Mouse (Mus musculus) stomach, embryonic 16.5 days (tissue): ENCODE data around the gene Zfp59. TPM values are rescaled to one million over a fixed set of nuclear protein-coding genes. Genes with fewer than 3 reads are reported as not detected.
"Not testable (repeated sequence)": the region's sequence is repeated elsewhere in the genome, so short reads cannot be mapped to it uniquely, and the experiment has no call there.

Source experiments
- ATAC-seq: fragments of 200-750 bp; cut with Nextera tagmentation; 2 replicates; pipeline ENCODE4 v1.8.0; 2017; ENCODE audit warnings: moderate number of reproducible peaks, moderate TSS enrichment; ENCODE audit not compliant: insufficient read depth, low FRiP score
- H3K27ac ChIP-seq: fragments of 300-500 bp; sonication (generic); 2 replicates; pipeline ENCODE4 v1.5.1; 2014; ENCODE audit warnings: low read length
- H3K27me3 ChIP-seq: fragments of 300-500 bp; sonication (generic); 2 replicates; pipeline ENCODE4 v1.6.1; 2014; ENCODE audit warnings: low read length, control low read depth, mixed read lengths; ENCODE audit not compliant: control insufficient read depth, insufficient read depth
- H3K36me3 ChIP-seq: fragments of 300-500 bp; sonication (generic); 2 replicates; pipeline ENCODE4 v1.6.1; 2014; ENCODE audit warnings: low read length; ENCODE audit not compliant: control insufficient read depth, insufficient read depth
- H3K4me1 ChIP-seq: fragments of 300-500 bp; sonication (generic); 2 replicates; pipeline ENCODE4 v1.6.1; 2014; ENCODE audit warnings: low read length, control low read depth, mixed read lengths; ENCODE audit not compliant: control insufficient read depth, insufficient read depth
- H3K4me2 ChIP-seq: fragments of 300-500 bp; sonication (generic); 2 replicates; pipeline ENCODE4 v1.6.1; 2014; ENCODE audit warnings: low read depth, low read length, mixed read lengths
- H3K4me3 ChIP-seq: fragments of 300-500 bp; sonication (generic); replicated peaks from 2 replicates; pipeline ENCODE4 v1.5.1; 2014; ENCODE audit warnings: mild to moderate bottlenecking, low read length
- H3K9ac ChIP-seq: fragments of 300-500 bp; sonication (generic); 2 replicates; pipeline ENCODE4 v1.6.1; 2014; ENCODE audit warnings: low read length
- H3K9me3 ChIP-seq: fragments of 300-500 bp; sonication (generic); replicated peaks from 2 replicates; pipeline ENCODE4 v1.6.1; 2016; ENCODE audit warnings: low read length, control low read depth; ENCODE audit not compliant: control insufficient read depth
- WGBS: fragments of 180-500 bp; shearing (Covaris S2); extraction: QIAGEN DNeasy Blood & Tissue Kit; methylation state at CpG from one replicate; pipeline ENCODE4 v1.1.7; 2014; 5-methylcytosine and 5-hydroxymethylcytosine counted together
- polyA plus RNA-seq: library from polyadenylated mRNA; unstranded; fragments of >200 nt; fragmentation: Nextera tagmentation; extraction: Ambion mirVana; gene quantifications from 2 replicates; pipeline ENCODE4 v1.2.1, GENCODE M21; 2015

Gene Zfp59
- polyA plus RNA-seq, 1 experiment from 2014 or later: 6.4 TPM

DNA sequence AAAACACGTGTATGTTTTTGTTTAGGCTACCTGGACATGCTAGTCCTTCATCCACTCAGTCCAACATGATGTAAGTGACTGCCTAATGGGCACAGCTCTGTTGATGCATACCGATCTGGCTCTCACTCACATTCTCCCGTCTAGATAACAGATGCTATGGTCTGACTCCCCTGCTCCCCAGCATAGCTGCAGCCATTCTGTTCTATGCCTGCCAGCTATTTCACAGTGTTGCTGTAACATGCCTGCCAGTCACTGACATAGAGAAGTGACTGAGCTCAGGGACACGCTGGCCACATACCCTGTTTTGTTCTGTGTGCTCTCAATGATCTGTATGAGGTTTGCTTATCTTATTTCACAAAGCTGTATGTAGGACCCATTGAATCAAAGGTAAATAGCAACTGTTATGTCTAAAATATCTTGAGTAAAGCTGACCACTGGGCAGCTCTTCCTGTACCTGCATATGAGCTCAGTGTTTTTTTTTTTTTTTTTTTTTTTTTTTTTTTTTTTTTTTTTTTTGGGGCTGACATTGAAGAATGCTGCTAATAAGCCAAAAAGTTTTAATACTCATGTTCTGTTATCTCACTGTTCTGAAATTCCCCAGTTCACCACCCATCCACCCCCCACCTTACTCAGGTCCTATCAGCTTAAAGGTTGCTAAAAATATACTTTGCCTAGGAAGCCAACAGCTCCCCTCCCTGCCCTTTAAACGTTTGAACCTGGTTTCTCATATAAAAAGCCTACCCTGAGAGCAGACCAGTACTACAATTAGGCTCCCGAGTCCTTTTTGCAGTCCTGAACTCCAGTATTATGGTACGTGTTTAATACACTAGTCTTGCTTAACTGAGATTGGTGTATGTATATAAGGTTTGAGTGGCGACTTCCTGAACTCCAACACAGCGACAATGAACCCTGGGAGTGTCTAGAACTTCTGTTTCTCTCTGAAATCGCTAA, 21.2 kb downstream of the Zfp59 start:
- Histone ChIP-seq H3K9ac (peak overlapping the region; percentile 87), H3K27ac (peak overlapping the region; percentile 94), H3K9me3 (no peaks in the 10 kb centered on the region), H3K4me1 (peaks cover 9% of the 10 kb centered on the region), H3K36me3 (peaks cover 2% of the 10 kb centered on the region; the same call in 1 of the 2 replicates), H3K4me3 (peak overlapping the region; percentile 78), H3K27me3 (no peaks in the 10 kb centered on the region), H3K4me2 (peak overlapping the region; percentile 81)
- 20% methylated on average over 10 of the region's 10 CpGs for WGBS
- ATAC-seq: peak; percentile 26; the same call in 1 of the 2 replicates

- peak overlapping the region; percentile 94 for H3K27ac ChIP-seq
- H3K4me3 ChIP-seq: peak overlapping the region; percentile 78
- H3K9ac ChIP-seq: peak overlapping the region; percentile 87
- H3K4me1 ChIP-seq: peaks cover 9% of the 10 kb centered on the region
- no peaks in the 10 kb centered on the region for H3K9me3 ChIP-seq
- peak overlapping the region; percentile 81 for H3K4me2 ChIP-seq
- H3K36me3 ChIP-seq: peaks cover 5% of the 10 kb centered on the region; the same call in 1 of the 2 replicates
- H3K27me3 ChIP-seq: no peaks in the 10 kb centered on the region
- ATAC-seq: peak; percentile 93
- under 1% methylated on average over 22 of the region's 22 CpGs for WGBS
Measured at GRCm38 (mm10) chr7:27860396-27861235, 22.2 kb downstream of the Zfp59 start.

GRCm38 (mm10) chr7:27862578-27862977, 24.2 kb downstream of the Zfp59 start:
- not testable (repeated sequence) for H3K9me3 ChIP-seq, H3K9ac ChIP-seq, H3K4me1 ChIP-seq, ATAC-seq, H3K27ac ChIP-seq, H3K4me3 ChIP-seq, H3K4me2 ChIP-seq, H3K27me3 ChIP-seq
- H3K36me3 ChIP-seq: peaks cover 17% of the 10 kb centered on the region
- 72% methylated on average over 5 of the region's 5 CpGs for WGBS

DNA sequence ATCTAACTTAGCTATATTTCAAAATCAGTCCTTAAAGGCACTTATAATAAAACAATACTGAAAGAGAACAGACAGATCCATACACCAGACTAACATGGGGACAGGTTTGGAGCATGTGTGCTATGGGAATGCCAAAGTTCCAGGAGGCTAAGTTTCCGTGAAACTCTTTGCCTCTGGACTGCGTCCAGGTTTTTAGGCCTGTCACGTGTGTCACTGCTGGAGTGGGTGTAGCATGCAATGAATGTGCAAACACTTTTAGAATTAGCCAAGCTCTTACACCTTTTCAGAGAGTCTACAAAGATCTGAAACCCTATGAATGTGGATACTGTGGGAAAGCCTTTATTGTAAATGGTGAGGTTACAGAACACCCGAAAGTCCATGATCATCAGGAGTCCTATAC, 43.3 kb downstream of the Zfp59 start:
- no peak for ATAC-seq
- H3K4me3 ChIP-seq: no peak overlapping the region
- peaks cover 3% of the 10 kb centered on the region; the same call in 1 of the 2 replicates for H3K9me3 ChIP-seq
- peaks cover 32% of the 10 kb centered on the region; the same call in 1 of the 2 replicates for H3K36me3 ChIP-seq
- H3K9ac ChIP-seq: no peak overlapping the region
- no peak overlapping the region for H3K4me2 ChIP-seq
- H3K4me1 ChIP-seq: no peaks in the 10 kb centered on the region
- H3K27ac ChIP-seq: no peak overlapping the region
- 95% methylated on average over 4 of the region's 4 CpGs for WGBS
- H3K27me3 ChIP-seq: no peaks in the 10 kb centered on the region

- H3K36me3 ChIP-seq: no peaks in the 10 kb centered on the region
- no peaks in the 10 kb centered on the region for H3K27me3 ChIP-seq
- no peak for ATAC-seq
- H3K4me1 ChIP-seq: no peaks in the 10 kb centered on the region; the same call in 1 of the 2 replicates
- no peak overlapping the region for H3K4me2 ChIP-seq
- H3K4me3 ChIP-seq: no peak overlapping the region
- no peak overlapping the region for H3K27ac ChIP-seq
- no peak overlapping the region for H3K9ac ChIP-seq
- WGBS: 89% methylated on average over 4 of the region's 4 CpGs
- H3K9me3 ChIP-seq: no peaks in the 10 kb centered on the region
Measured at GRCm38 (mm10) chr7:27900601-27901000, 62.2 kb downstream of the Zfp59 start.

DNA sequence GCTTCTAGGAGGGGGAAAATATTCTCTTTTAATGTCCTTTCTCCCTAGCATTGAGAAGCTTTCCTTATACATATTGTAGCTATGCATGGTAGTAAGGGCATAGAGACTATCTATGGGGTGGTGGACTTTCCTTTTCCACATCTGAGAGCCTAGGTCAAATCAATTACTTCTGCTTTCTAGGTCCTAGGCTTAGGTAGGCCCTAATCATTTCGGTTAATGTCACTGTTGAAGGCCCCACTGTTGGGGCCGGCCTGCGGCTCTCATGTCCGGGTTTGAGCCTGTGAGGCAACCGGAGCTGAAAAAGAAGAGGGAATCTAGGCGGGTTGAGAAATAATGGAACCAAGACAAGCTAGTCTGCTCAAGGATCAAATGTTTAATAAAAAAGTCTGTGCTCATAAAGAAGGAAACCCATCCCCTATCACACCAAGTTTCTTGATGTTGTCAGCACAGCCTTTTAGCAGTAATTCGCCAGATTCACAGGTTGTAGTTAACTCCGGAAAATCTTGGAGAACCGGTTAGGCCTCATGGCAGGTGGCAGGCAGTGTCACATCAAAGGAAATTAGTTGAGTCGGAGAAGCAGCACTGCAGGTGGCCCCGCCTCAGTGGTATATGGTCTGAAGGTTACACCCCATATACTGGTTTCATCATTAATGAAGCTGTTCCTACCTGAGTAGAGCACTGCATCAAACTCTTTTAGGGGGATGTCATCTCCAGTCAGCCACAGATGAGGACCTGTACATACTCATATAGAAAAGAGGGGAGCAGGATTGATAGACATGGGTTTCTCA, 66.8 kb downstream of the Zfp59 start:
- WGBS: 65% methylated on average over 11 of the region's 11 CpGs
- peaks cover 4% of the 10 kb centered on the region; the same call in 1 of the 2 replicates for H3K36me3 ChIP-seq
- ATAC-seq: peak; percentile 53; the same call in 1 of the 2 replicates
- no peak overlapping the region for H3K4me3 ChIP-seq
- H3K9me3 ChIP-seq: no peaks in the 10 kb centered on the region
- peak overlapping the region; percentile 48 for H3K27ac ChIP-seq
- no peak overlapping the region for H3K9ac ChIP-seq
- no peak overlapping the region for H3K4me2 ChIP-seq
- no peaks in the 10 kb centered on the region for H3K27me3 ChIP-seq
- no peaks in the 10 kb centered on the region; the same call in 1 of the 2 replicates for H3K4me1 ChIP-seq

Other genes with a start within 250 kb of the Zfp59 start
- gene Akt2, start 247.1 kb upstream of the Zfp59 start, polyA plus RNA-seq: 79.0 and 84.6 TPM in 2 replicates
- 0.94 and 1.3 TPM in 2 replicates for gene Ttc9b, start 184.7 kb upstream of the Zfp59 start, polyA plus RNA-seq
- 2.7 and 4.1 TPM in 2 replicates for gene Map3k10, start 164.0 kb upstream of the Zfp59 start, polyA plus RNA-seq
- 2.5 and 4.1 TPM in 2 replicates for gene Zfp607b, start 149.3 kb upstream of the Zfp59 start, polyA plus RNA-seq
- gene Zfp60, start 107.2 kb upstream of the Zfp59 start, polyA plus RNA-seq: 27.8 and 28.2 TPM in 2 replicates
- 1.9 and 2.5 TPM in 2 replicates for gene Zfp626, start 31.4 kb upstream of the Zfp59 start, polyA plus RNA-seq
- 3.9 and 4.6 TPM in 2 replicates for gene Zfp607a, start 18.9 kb downstream of the Zfp59 start, polyA plus RNA-seq
- gene Zfp974, start 90.9 kb downstream of the Zfp59 start, polyA plus RNA-seq: 8.4 and 9.4 TPM in 2 replicates
- 18.5 and 18.8 TPM in 2 replicates for gene Zfp780b, start 140.6 kb downstream of the Zfp59 start, polyA plus RNA-seq
- gene Zfp850, start 175.5 kb downstream of the Zfp59 start, polyA plus RNA-seq: 3.6 TPM in 2 replicates
- 245 and 251 TPM in 2 replicates for gene Psmc4, start 211.5 kb downstream of the Zfp59 start, polyA plus RNA-seq
- 45.7 and 60.7 TPM in 2 replicates for gene Fcgbp, start 232.6 kb downstream of the Zfp59 start, polyA plus RNA-seq